Mouse (Mus musculus) lung, postnatal 0 days (tissue): ENCODE measurements at regions not wholly inside any gene's neighbourhood (a gene's known extent, or its start where the extent isn't known, plus 50 kb on each side); places are given as distances from the start of the nearest gene placed in this dataset.

ENCODE experiments used
- ATAC-seq: fragments of 200-750 bp; cut with Nextera tagmentation; 2 replicates; pipeline ENCODE4 v1.8.0; 2017; ENCODE audit warnings: moderate library complexity
- DNase-seq: peaks from one replicate; pipeline ENCODE4 v3.0.0-alpha.2; 2016; ENCODE audit warnings: low spot score
- H3K27ac ChIP-seq: fragments of 300-500 bp; sonication (generic); 2 replicates; pipeline ENCODE4 v1.5.1; 2014; ENCODE audit warnings: antibody characterized with exemption, mild to moderate bottlenecking, low read length, mixed read lengths
- H3K27me3 ChIP-seq: fragments of 300-500 bp; sonication (generic); replicated peaks from 2 replicates; pipeline ENCODE4 v1.6.1; 2014; ENCODE audit warnings: low read length, mixed read lengths; ENCODE audit not compliant: insufficient read depth
- H3K36me3 ChIP-seq: fragments of 300-500 bp; sonication (generic); 2 replicates; pipeline ENCODE4 v1.6.1; 2014; ENCODE audit warnings: low read length, mixed read lengths; ENCODE audit not compliant: insufficient read depth
- H3K4me1 ChIP-seq: fragments of 300-500 bp; sonication (generic); 2 replicates; pipeline ENCODE4 v1.6.1; 2014; ENCODE audit warnings: antibody characterized with exemption, low read depth, low read length, mixed read lengths; ENCODE audit not compliant: insufficient read depth
- H3K4me2 ChIP-seq: fragments of 300-500 bp; sonication (generic); replicated peaks from 2 replicates; pipeline ENCODE4 v1.6.1; 2014; ENCODE audit warnings: low read depth, mild to moderate bottlenecking, low read length, moderate library complexity, mixed read lengths
- H3K4me3 ChIP-seq: fragments of 300-500 bp; sonication (generic); 2 replicates; pipeline ENCODE4 v1.5.1; 2014; ENCODE audit warnings: low read depth, low read length
- H3K9ac ChIP-seq: fragments of 300-500 bp; sonication (generic); replicated peaks from 2 replicates; pipeline ENCODE4 v1.6.1; 2014; ENCODE audit warnings: low read depth, mild to moderate bottlenecking
- H3K9me3 ChIP-seq: fragments of 300-500 bp; sonication (generic); 2 replicates; pipeline ENCODE4 v1.6.1; 2016; ENCODE audit warnings: low read length, mixed read lengths
- CTCF ChIP-seq: IDR thresholded peaks from 2 replicates; pipeline ENCODE4 v1.5.1; 2016; ENCODE audit warnings: antibody characterized with exemption, mild to moderate bottlenecking
- EP300 ChIP-seq: IDR thresholded peaks from 2 replicates; pipeline ENCODE4 v1.6.1; 2016; ENCODE audit warnings: antibody characterized with exemption, mild to moderate bottlenecking, control low read depth
- WGBS: fragments of 180-500 bp; shearing (Covaris S2); extraction: QIAGEN DNeasy Blood & Tissue Kit; methylation state at CpG from one replicate; pipeline ENCODE4 v1.1.7; 2014; 5-methylcytosine and 5-hydroxymethylcytosine counted together

- H3K4me1 ChIP-seq, result no peaks in the 10 kb centered on the region
- no peak overlapping the region for H3K4me2 ChIP-seq
- no peak overlapping the region for H3K27ac ChIP-seq
- no peaks in the 10 kb centered on the region for H3K27me3 ChIP-seq
- no peak overlapping the region for H3K9ac ChIP-seq
- no peaks in the 10 kb centered on the region for H3K9me3 ChIP-seq
- DNase-seq (peak; percentile 87), ATAC-seq (0 out of 2 replicates have a peak, but pooled peaks have one; percentile 35)
- WGBS, result 13% methylated on average over 6 of the region's 6 CpGs
- no peaks in the 10 kb centered on the region for H3K36me3 ChIP-seq
- H3K4me3 ChIP-seq, result no peak overlapping the region
- TF ChIP-seq CTCF, result peak; percentile 95
- no peak for TF ChIP-seq EP300
These were observed 91.6 kb downstream of the Gm525 start for GRCm38 (mm10) chr11:89165278-89165677.

GRCm38 (mm10) chr11:89153466-89154406 lies 80.1 kb downstream of the Gm525 start:
- no peak overlapping the region for H3K4me3 ChIP-seq
- no peak overlapping the region for H3K4me2 ChIP-seq
- H3K27ac ChIP-seq, result no peak overlapping the region
- ATAC-seq (no peak), DNase-seq (no peak)
- H3K36me3 ChIP-seq, result no peaks in the 10 kb centered on the region
- no peaks in the 10 kb centered on the region for H3K4me1 ChIP-seq
- no peaks in the 10 kb centered on the region for H3K27me3 ChIP-seq
- WGBS, result 65% methylated on average over 13 of the region's 13 CpGs
- H3K9me3 ChIP-seq, result no peaks in the 10 kb centered on the region
- TF ChIP-seq EP300 (no peak), CTCF (no peak)
- H3K9ac ChIP-seq, result no peak overlapping the region

GRCm38 (mm10) chr11:89147990-89148389 lies 74.3 kb downstream of the Gm525 start:
- TF ChIP-seq EP300 (no peak), CTCF (no peak)
- Histone ChIP-seq H3K4me1 (no peaks in the 10 kb centered on the region), H3K36me3 (no peaks in the 10 kb centered on the region), H3K4me2 (no peak overlapping the region), H3K27ac (no peak overlapping the region), H3K9me3 (no peaks in the 10 kb centered on the region), H3K9ac (no peak overlapping the region), H3K4me3 (no peak overlapping the region), H3K27me3 (no peaks in the 10 kb centered on the region)
- ATAC-seq (no peak), DNase-seq (no peak)
- 90% methylated on average over 8 of the region's 8 CpGs for WGBS

- Histone ChIP-seq H3K4me2 (no peak overlapping the region), H3K27ac (no peak overlapping the region), H3K27me3 (no peaks in the 10 kb centered on the region), H3K4me3 (no peak overlapping the region), H3K36me3 (no peaks in the 10 kb centered on the region), H3K4me1 (no peaks in the 10 kb centered on the region), H3K9me3 (no peaks in the 10 kb centered on the region), H3K9ac (no peak overlapping the region)
- no peak for DNase-seq
- ATAC-seq, result no peak
- 47% methylated on average over 19 of the region's 19 CpGs for WGBS
- no peak for TF ChIP-seq EP300
- TF ChIP-seq CTCF, result no peak
These were observed 71.8 kb downstream of the Gm525 start for GRCm38 (mm10) chr11:89145281-89145945.

- Histone ChIP-seq H3K36me3 (no peaks in the 10 kb centered on the region), H3K27me3 (no peaks in the 10 kb centered on the region), H3K27ac (no peak overlapping the region), H3K4me3 (no peak overlapping the region), H3K4me1 (no peaks in the 10 kb centered on the region), H3K4me2 (no peak overlapping the region), H3K9ac (no peak overlapping the region), H3K9me3 (no peaks in the 10 kb centered on the region)
- no peak for TF ChIP-seq CTCF
- no peak for TF ChIP-seq EP300
- no peak for DNase-seq
- ATAC-seq, result no peak
- 50% methylated on average over 9 of the region's 9 CpGs for WGBS
These were observed 69.0 kb downstream of the Gm525 start for GRCm38 (mm10) chr11:89142527-89143154.
